Mouse (Mus musculus): ENCODE data around the gene Lonp1. TPM values are rescaled to one million over a fixed set of nuclear protein-coding genes. Genes with fewer than 3 reads are reported as not detected.

The Lonp1 gene
- total RNA-seq, 2 experiments from 2014 or later = 4.2 to 9.5 TPM

DNA sequence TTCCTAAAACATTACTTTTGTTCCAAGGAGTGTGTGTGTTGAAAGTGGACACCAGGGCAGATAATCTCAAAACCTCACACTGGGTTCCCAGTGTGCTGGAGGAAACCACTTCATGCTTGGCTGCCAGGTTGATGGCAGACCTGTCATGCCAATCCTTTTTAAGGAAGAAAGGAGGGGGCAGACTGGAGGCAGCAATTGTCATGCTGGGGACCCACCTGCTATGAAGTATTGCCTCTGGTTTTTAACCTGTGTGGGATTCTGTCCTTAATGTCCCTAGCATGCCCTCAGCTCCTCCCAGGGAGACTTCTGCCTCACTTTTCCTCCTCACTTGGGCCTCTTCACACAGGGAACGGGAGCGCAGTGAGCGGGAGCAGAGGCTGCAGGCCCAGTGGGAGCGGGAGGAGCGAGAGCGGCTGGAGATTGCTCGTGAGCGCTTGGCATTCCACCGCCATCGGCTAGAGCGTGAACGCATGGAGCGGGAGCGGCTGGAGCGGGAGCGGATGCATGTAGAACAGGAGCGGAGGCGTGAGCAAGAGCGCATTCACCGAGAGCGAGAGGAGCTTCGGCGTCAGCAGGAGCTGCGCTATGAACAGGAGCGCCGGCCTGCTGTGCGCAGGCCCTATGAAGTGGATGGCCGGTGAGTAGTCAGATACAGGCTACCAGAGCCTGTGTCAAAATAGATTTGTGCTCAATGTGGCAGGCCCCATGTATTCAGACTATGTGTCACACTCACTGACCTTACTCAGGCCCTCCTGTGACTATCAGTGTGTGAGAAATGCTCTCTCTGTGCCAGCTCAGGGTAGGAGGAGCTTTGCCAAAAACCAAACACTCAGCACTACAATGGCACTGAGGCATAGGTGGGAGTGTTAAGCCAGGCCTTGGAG lies 23.3 kb downstream of the Lonp1 start:
- ATAC-seq (replicated peaks; ENCODE audit: low FRiP score, poor library complexity, severe bottlenecking) = no peak

DNA sequence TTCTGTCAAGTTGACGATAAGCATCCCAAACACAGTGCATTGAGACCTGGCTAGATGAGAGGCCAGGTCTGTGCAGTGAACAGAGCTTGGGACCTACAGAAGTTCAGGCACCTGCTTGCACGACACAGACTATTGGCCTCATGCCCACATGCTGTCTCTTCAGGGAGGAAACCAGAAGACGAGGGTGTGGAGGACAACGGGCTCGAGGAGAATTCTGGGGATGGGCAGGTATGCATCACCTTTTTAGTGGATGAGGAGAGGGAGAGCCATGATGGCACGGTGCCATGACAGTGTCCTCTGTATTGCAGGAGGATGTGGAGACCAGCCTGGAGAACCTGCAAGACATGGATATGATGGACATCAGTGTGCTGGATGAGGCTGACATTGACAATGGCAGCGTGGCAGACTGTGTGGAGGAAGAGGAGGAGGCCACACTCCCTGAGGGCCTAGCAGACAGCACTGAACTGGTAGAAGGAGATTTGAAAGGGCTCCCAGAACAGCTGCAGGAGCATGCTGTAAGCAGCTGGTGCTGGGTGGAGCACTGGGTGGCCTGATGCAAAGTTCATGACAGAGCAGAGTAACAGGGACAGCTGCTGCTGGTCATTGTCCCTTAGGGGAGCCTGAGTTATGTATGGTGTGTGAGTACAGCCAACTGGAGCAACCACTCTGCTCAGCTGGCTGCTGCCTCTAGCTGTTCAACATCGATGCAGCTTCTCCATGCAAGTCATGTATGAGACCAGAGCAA lies 33.0 kb downstream of the Lonp1 start:
- no peak for ATAC-seq (replicated peaks; ENCODE audit: low FRiP score, poor library complexity, severe bottlenecking)

DNA sequence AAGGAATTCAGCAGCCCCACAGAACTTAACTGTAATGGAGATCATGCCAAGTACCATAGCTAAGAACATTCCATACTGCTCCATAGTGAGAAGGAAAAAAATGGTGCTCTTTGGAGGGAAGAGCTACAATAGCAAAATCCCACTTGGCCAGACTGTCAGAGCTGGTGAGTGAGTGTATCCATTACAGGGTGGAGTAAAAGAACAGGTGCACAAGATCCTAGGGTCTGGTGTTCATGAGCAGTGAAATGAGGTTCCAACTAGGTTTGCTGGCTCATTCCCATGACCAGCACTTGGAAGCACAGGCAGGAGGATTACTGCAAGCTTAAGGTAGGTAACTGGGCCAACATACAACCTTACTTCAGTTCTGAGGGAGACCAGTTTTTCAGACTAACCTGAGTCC lies 34.1 kb downstream of the Lonp1 start:
- no peak for ATAC-seq (replicated peaks; ENCODE audit: low FRiP score, poor library complexity, severe bottlenecking)

DNA sequence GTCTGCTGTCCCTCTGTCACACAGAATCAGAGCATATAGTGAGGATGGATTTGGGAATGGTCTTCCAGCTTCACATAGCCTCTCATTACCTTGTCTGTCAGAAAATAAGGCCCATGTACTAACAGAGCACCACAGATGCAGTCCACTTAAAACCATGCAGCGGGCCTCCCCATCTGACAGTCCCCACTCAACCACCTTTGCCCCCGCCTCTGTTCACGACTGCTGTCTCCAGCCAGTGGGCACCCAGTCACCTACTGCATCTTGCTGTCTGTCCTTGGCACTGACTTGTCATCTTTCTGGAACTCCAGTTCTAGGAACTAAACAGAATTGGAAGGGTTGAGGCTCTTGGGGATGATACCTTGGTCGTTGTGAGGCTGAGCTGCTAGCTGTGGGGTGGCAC lies 37.8 kb downstream of the Lonp1 start:
- no peak for ATAC-seq (replicated peaks; ENCODE audit: low FRiP score, poor library complexity, severe bottlenecking)

DNA sequence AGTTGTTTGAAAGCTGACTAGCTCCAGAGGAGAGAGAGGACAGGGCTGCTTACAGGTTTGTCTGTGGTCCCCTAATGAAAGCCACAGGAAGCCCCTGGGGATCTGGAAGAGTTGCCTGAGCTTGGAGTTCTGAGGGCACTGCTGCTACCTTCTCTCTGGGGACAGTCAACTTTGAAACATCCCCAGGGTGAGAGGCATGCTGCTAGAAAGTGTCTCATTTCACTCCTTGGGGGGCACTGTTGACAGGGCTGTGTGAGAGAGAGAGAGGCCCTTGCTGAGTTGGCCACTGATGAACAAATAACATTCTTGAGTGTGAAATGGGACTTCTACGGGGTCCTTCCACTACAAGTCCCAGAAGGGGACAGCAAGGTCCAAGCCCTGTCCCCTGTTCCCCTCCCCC lies 38.9 kb downstream of the Lonp1 start:
- no peak for ATAC-seq (replicated peaks; ENCODE audit: low FRiP score, poor library complexity, severe bottlenecking)

DNA sequence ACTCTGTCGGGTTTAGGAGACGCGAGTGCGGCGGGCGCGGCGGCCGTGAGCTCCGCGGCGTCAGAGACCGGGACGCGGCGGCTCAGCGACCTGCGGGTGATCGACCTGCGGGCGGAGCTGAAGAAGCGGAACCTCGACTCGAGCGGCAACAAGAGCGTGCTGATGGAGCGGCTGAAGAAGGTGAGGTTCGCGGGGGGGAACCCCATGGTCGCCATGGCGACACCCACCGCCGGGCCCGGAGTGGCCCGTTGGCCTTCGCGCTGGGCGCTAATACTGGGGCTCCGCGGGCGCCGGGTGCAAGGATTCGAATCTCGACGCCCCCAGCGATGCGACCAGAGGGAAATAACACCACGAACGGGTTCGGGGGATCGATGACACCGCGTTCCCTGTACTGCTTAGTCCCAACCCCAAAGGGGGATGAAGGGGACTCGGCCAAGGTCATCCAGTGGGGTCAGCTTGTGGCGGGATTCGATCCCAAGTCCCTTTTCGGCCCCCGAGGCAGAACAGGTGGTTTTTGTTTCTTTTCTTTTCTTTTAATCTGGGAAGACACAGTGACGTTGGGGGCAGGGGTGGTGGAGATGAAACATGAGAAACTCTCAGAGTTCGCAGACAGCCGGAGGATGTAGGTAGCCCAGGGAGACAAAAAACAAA lies 41.4 kb downstream of the Lonp1 start:
- ATAC-seq (replicated peaks; ENCODE audit: low FRiP score, poor library complexity, severe bottlenecking) = no peak

DNA sequence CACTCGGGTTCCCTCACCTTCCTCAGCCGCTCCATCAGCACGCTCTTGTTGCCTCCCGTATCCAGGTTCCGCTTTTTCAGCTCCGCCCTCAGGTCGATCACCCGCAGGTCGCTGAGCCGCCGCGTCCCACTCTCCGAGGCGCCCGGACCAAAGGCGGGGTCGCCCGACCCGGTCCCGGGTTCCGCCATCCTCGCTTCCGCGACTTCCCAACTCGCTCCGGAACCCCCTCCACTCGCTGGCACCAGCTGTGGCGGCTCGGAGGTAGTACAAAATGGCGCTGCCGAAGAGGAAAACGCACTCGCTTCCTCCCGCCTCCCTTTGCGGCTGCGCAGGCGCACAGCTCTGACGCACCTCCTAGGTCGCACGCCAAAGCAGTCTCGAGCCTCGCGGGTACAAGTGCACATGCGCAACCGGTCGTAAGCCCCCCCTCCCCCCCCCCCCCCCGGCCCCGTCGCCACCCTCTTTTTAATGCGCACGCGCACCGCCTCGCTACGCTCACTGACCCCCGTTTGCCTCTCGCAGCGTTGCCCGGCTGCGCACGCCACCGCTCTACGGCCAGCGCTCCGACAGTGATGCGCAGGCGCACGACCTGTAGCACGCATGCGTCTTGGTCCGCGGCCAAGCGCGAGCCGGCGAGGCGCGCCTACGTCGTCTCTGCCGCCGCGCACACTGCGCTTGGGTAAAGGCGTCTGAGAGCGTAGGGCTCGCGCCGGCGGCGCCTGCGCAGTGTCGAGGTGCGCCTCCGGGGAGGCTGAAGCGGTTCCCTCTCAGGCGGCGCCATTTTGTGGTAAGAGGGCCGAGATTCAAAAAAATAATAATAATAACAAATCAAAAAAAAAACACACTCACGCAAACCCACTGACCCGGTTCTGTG lies 42.2 kb downstream of the Lonp1 start, which contains the start of the genes Safb2 and Safb:
Gene Safb2, minus strand, starts transcription at position 329 of the 874 bp plus-strand sequence.
Gene Safb, plus strand, starts transcription at position 569 of the 874 bp plus-strand sequence.
- ATAC-seq (replicated peaks; ENCODE audit: low FRiP score, poor library complexity, severe bottlenecking) = peak; percentile 87

DNA sequence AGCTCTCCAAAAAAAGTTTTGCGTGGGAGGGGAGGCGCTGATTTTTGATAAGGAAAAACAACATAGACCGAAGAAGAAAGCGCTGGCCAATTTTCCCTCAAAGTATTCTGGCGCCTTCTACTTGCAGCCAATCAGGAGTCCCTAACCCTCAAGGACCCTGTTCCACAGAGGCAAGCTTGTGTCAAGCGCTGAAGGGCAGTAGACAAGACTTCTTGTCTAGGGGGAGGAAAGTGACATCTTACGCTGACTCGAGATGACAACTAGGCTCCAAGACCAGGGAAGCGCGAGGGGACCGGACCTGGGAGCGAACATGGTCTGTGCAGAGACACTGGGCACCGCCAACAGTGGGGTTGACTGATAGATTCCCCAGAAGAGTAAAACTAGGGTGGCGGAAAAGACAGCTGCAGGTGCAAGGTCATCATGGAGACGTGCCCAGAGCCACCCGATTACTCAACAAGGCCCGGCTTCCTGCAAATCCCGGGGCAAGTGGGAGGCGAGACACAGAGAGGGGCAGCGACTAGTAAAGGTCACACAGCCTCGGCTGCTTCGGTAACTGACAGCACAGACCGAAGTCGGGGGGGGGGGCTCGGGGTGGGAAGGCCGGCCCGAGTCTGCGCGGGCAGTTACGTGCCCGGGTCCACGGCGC lies 43.0 kb downstream of the Lonp1 start:
- ATAC-seq (replicated peaks; ENCODE audit: low FRiP score, poor library complexity, severe bottlenecking) = no peak

DNA sequence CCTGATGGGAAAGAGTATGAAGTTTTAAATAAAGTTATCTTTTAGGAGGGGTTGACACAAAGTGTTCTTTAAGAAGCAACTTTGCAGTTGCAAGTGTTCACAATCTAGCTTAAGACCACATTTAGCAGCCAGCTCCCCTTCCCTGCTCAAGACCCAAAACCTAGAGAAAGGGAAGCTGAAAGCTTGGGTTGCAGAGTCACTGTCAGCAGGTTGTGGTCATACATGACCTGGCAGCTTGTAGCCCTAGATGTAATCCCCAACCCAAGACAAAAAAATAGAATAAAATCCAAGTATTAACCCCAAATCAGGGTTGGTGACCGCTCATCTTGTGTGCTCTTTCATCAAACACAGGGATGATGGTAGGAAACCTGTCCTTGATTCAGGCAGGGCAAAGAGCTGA lies 43.6 kb downstream of the Lonp1 start:
- ATAC-seq (replicated peaks; ENCODE audit: low FRiP score, poor library complexity, severe bottlenecking) = no peak

DNA sequence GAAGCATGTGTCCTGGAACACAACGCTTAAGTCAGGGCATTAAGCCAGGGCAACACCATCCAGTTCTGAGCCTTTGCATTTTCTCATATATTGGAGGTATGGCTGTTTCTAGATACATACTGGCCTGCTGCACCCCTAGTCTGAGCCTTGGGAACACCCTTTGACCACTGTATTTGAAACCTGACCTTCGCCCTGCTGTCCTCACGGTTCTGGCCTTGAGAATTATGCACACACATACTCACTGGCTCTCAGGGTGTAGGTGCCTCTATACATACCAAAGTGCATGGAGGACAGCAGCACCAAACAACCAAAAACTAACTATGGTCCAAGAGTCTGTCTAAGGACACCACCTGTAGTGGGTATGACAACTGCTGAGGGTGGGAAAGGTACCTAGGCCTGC lies 53.7 kb downstream of the Lonp1 start:
- no peak for ATAC-seq (replicated peaks; ENCODE audit: low FRiP score, poor library complexity, severe bottlenecking)

DNA sequence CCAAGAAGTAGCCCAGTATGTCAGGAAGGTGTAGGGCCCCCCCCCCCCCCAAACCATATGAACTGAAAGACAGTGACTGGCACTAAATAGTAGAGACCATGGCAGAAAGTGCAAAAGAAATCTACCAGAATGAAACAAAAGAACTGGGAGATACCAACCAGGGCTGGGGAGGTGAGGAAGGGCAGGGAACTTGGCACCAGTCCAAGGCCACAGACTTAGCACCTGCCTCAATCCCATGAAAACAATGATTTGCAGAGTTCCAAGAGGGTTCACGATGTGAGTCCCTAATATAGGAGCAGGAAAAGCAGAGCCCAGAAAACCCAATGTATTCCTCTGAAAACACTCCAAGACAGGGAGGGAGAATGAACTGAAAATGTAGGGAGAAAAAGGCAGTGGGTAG lies 54.5 kb downstream of the Lonp1 start:
- no peak for ATAC-seq (replicated peaks; ENCODE audit: low FRiP score, poor library complexity, severe bottlenecking)

DNA sequence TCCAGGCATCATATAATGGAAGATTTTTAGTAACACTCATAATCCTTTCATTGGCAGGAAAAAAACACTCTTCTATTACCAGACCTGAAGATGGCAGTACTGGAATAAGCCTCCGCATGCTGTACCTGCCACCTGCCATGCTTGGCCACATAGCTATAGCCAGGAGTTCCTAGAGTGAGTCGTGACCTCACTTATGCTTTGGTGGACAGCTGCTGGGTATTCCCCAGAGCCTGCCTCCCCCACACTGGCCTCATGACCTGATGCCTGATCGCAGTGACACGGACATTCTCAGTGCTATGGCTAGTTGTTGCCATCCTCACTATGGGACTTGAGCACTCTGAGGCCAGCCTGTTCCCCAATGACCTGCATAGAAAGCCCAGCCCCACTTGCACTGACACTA lies 56.4 kb downstream of the Lonp1 start:
- ATAC-seq (replicated peaks; ENCODE audit: low FRiP score, poor library complexity, severe bottlenecking) = no peak

DNA sequence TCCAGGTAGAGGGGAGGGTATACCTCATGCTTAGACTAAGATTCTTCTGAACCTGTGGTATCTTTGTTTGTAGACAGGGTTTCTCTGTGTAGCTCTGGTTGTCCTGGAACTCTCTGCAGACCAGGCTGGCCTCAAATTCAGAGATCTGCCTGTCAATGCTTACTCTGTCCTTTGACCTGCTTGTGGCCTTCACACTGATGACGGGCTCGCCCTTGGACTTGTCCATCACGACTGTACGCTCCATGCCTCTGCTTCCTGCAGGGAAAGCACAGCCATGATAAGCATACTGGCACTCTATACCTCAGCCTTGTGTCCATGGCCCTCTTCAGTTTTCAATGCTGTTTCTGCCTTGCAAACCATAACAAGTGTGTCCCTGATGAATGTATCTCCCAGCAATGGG lies 59.3 kb downstream of the Lonp1 start:
- no peak for ATAC-seq (replicated peaks; ENCODE audit: low FRiP score, poor library complexity, severe bottlenecking)

DNA sequence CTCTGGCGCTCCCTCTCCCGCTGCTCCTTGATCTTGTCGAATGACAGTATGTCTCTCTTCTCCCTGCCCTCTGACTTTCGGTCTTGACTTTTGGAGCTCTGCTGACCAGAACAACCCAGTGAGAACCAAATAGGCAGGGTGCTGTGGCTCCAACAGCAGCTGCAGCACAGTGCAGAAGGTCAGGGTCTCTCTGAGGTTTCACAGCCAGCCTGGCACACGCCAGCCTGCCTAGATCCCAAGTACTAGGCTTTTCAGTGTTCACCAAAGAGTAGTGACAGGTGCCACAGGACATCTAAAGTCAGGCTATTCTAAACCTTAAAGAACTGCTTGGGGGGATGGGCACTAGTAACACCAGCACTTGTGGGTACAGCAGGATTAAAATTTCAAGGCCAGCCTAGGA lies 59.8 kb downstream of the Lonp1 start:
- no peak for ATAC-seq (replicated peaks; ENCODE audit: low FRiP score, poor library complexity, severe bottlenecking)

DNA sequence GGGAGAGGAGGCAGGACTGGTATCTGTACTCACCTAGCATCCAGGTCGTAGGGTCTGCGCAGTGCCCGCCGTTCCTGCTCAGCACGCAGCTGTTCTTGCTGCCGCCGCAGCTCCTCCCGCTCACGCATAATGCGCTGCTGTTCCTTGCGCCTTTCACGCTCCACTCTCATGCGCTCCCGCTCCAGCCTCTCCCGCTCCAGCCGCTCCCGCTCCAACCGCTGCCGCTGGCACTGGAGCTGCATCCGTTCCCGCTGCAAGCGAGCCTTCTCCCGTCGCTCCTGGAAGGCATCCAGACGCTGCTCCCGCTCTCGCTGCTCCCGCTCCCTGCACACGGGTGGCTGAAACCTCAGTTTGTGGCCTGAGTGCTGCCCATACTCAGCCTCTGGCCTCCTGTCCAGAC lies 60.4 kb downstream of the Lonp1 start:
- ATAC-seq (replicated peaks; ENCODE audit: low FRiP score, poor library complexity, severe bottlenecking) = no peak
